Mouse (Mus musculus) kidney, embryonic 15.5 days (tissue): ENCODE data around the gene Poc1a. TPM values are rescaled to one million over a fixed set of nuclear protein-coding genes. Genes with fewer than 3 reads are reported as not detected.

Source experiments
- ATAC-seq: fragments of 200-750 bp; cut with Nextera tagmentation; replicated peaks from 2 replicates; pipeline ENCODE4 v1.8.0; 2017; ENCODE audit warnings: moderate TSS enrichment; ENCODE audit not compliant: low FRiP score
- H3K27ac ChIP-seq: fragments of 300-500 bp; sonication (generic); 2 replicates; pipeline ENCODE4 v1.5.1; 2015; ENCODE audit warnings: mild to moderate bottlenecking, inconsistent platforms
- H3K27me3 ChIP-seq: fragments of 300-500 bp; sonication (generic); 2 replicates; pipeline ENCODE4 v1.6.1; 2015; ENCODE audit warnings: inconsistent platforms
- H3K36me3 ChIP-seq: fragments of 300-500 bp; sonication (generic); 2 replicates; pipeline ENCODE4 v1.6.1; 2015; ENCODE audit warnings: inconsistent platforms
- H3K4me1 ChIP-seq: fragments of 300-500 bp; sonication (generic); 2 replicates; pipeline ENCODE4 v1.6.1; 2015; ENCODE audit warnings: inconsistent platforms
- H3K4me2 ChIP-seq: fragments of 300-500 bp; sonication (generic); 2 replicates; pipeline ENCODE4 v1.6.1; 2015; ENCODE audit warnings: moderate library complexity, mild to moderate bottlenecking, inconsistent platforms
- H3K4me3 ChIP-seq: fragments of 300-500 bp; sonication (generic); replicated peaks from 2 replicates; pipeline ENCODE4 v1.5.1; 2015; ENCODE audit warnings: mild to moderate bottlenecking, inconsistent platforms
- H3K9ac ChIP-seq: fragments of 300-500 bp; sonication (generic); 2 replicates; pipeline ENCODE4 v1.6.1; 2015; ENCODE audit warnings: mild to moderate bottlenecking, inconsistent platforms
- H3K9me3 ChIP-seq: fragments of 300-500 bp; sonication (generic); replicated peaks from 2 replicates; pipeline ENCODE4 v1.6.1; 2016; ENCODE audit warnings: inconsistent platforms
- WGBS: fragments of 180-500 bp; shearing (Covaris S2); methylation state at CpG from one replicate; pipeline ENCODE4 v1.1.7; 2015; ENCODE audit warnings: mixed read lengths; 5-methylcytosine and 5-hydroxymethylcytosine counted together
- polyA plus RNA-seq: library from polyadenylated mRNA; unstranded; fragments of >200 nt; fragmentation: Nextera tagmentation; extraction: Ambion mirVana; gene quantifications from 2 replicates; pipeline ENCODE4 v1.2.1, GENCODE M21; 2015

Gene Poc1a
- polyA plus RNA-seq, 1 experiment from 2014 or later = 28.0 TPM

GRCm38 (mm10) chr9:106371776-106372175 lies 90.9 kb downstream of the Poc1a start:
- peaks cover 48% of the 10 kb centered on the region for H3K4me1 ChIP-seq
- no peaks in the 10 kb centered on the region for H3K9me3 ChIP-seq
- 6% methylated on average over 6 of the region's 6 CpGs for WGBS
- H3K4me3 ChIP-seq = peak overlapping the region; percentile 98
- 0 out of 2 replicates have a peak, but pooled peaks have one; percentile 1 for ATAC-seq
- peak overlapping the region; percentile 98 for H3K4me2 ChIP-seq
- peak overlapping the region; percentile 96 for H3K9ac ChIP-seq
- no peaks in the 10 kb centered on the region for H3K27me3 ChIP-seq
- H3K36me3 ChIP-seq = peaks cover 44% of the 10 kb centered on the region
- peak overlapping the region; percentile 99 for H3K27ac ChIP-seq

GRCm38 (mm10) chr9:106372431-106373412 lies 91.9 kb downstream of the Poc1a start:
- no peak for ATAC-seq

GRCm38 (mm10) chr9:106373973-106374372 lies 93.1 kb downstream of the Poc1a start:
- Histone ChIP-seq H3K27ac (no peak overlapping the region), H3K36me3 (peaks cover 65% of the 10 kb centered on the region), H3K27me3 (no peaks in the 10 kb centered on the region), H3K9ac (no peak overlapping the region), H3K9me3 (no peaks in the 10 kb centered on the region), H3K4me3 (no peak overlapping the region), H3K4me2 (no peak overlapping the region), H3K4me1 (peaks cover 50% of the 10 kb centered on the region)
- 89% methylated on average over 7 of the region's 7 CpGs for WGBS
- no peak for ATAC-seq

More at GRCm38 (mm10) chr9:106372431-106373412, 91.9 kb downstream of the Poc1a start:
- no peaks in the 10 kb centered on the region for H3K27me3 ChIP-seq
- peak overlapping the region; percentile 98 for H3K4me2 ChIP-seq
- 85% methylated on average over 11 of the region's 11 CpGs for WGBS
- H3K9me3 ChIP-seq = no peaks in the 10 kb centered on the region
- no peak overlapping the region for H3K9ac ChIP-seq
- H3K27ac ChIP-seq = peak overlapping the region; percentile 99
- H3K4me3 ChIP-seq = peak overlapping the region; percentile 98; the same call in 1 of the 2 replicates
- H3K36me3 ChIP-seq = peaks cover 54% of the 10 kb centered on the region
- peaks cover 49% of the 10 kb centered on the region for H3K4me1 ChIP-seq

- WGBS = 83% methylated on average over 8 of the region's 8 CpGs
- H3K27ac ChIP-seq = peak overlapping the region; percentile 27; the same call in 1 of the 2 replicates
- H3K4me1 ChIP-seq = peaks cover 27% of the 10 kb centered on the region
- H3K36me3 ChIP-seq = peaks cover 57% of the 10 kb centered on the region
- no peaks in the 10 kb centered on the region for H3K9me3 ChIP-seq
- H3K4me3 ChIP-seq = no peak overlapping the region
- ATAC-seq = no peak
- no peak overlapping the region for H3K9ac ChIP-seq
- no peaks in the 10 kb centered on the region for H3K27me3 ChIP-seq
- no peak overlapping the region for H3K4me2 ChIP-seq
These were observed 96.4 kb downstream of the Poc1a start for GRCm38 (mm10) chr9:106377247-106377646.

GRCm38 (mm10) chr9:106378045-106378444 lies 97.2 kb downstream of the Poc1a start:
- 76% methylated on average over 3 of the region's 3 CpGs for WGBS
- H3K27me3 ChIP-seq = no peaks in the 10 kb centered on the region
- H3K9ac ChIP-seq = no peak overlapping the region
- peaks cover 22% of the 10 kb centered on the region for H3K4me1 ChIP-seq
- no peaks in the 10 kb centered on the region for H3K9me3 ChIP-seq
- no peak for ATAC-seq
- H3K36me3 ChIP-seq = peaks cover 50% of the 10 kb centered on the region
- H3K27ac ChIP-seq = no peak overlapping the region
- no peak overlapping the region for H3K4me3 ChIP-seq
- no peak overlapping the region for H3K4me2 ChIP-seq

- H3K27ac ChIP-seq = 0 out of 2 replicates have a peak overlapping the region, but pooled peaks have one; percentile 9
- peaks cover 27% of the 10 kb centered on the region for H3K4me1 ChIP-seq
- peaks cover 43% of the 10 kb centered on the region for H3K36me3 ChIP-seq
- H3K9me3 ChIP-seq = no peaks in the 10 kb centered on the region
- no peaks in the 10 kb centered on the region for H3K27me3 ChIP-seq
- no peak overlapping the region for H3K4me2 ChIP-seq
- H3K4me3 ChIP-seq = no peak overlapping the region
- ATAC-seq = no peak
- no peak overlapping the region for H3K9ac ChIP-seq
- WGBS = 73% methylated on average over 9 of the region's 9 CpGs
These were observed 97.9 kb downstream of the Poc1a start for GRCm38 (mm10) chr9:106378753-106379152.

GRCm38 (mm10) chr9:106386181-106386864 lies 105.5 kb downstream of the Poc1a start:
- Histone ChIP-seq H3K27me3 (no peaks in the 10 kb centered on the region), H3K4me2 (no peak overlapping the region)

GRCm38 (mm10) chr9:106392828-106393527 lies 112.1 kb downstream of the Poc1a start:
- Histone ChIP-seq H3K9me3 (no peaks in the 10 kb centered on the region), H3K36me3 (no peaks in the 10 kb centered on the region), H3K4me2 (no peak overlapping the region), H3K4me3 (no peak overlapping the region), H3K9ac (no peak overlapping the region), H3K4me1 (peaks cover 35% of the 10 kb centered on the region), H3K27me3 (no peaks in the 10 kb centered on the region), H3K27ac (no peak overlapping the region)
- 0 out of 2 replicates have a peak, but pooled peaks have one; percentile 6 for ATAC-seq
- WGBS = 73% methylated on average over 11 of the region's 11 CpGs

More at GRCm38 (mm10) chr9:106386181-106386864, 105.5 kb downstream of the Poc1a start:
- Histone ChIP-seq H3K9me3 (no peaks in the 10 kb centered on the region), H3K27ac (no peak overlapping the region), H3K9ac (no peak overlapping the region), H3K4me3 (no peak overlapping the region), H3K36me3 (no peaks in the 10 kb centered on the region), H3K4me1 (peaks cover 29% of the 10 kb centered on the region)
- WGBS = 80% methylated on average over 12 of the region's 12 CpGs
- no peak for ATAC-seq

- no peak for ATAC-seq
- Histone ChIP-seq H3K9me3 (no peaks in the 10 kb centered on the region), H3K4me1 (peaks cover 36% of the 10 kb centered on the region), H3K4me3 (no peak overlapping the region), H3K4me2 (no peak overlapping the region), H3K27me3 (no peaks in the 10 kb centered on the region), H3K27ac (no peak overlapping the region), H3K9ac (no peak overlapping the region), H3K36me3 (no peaks in the 10 kb centered on the region)
- 88% methylated on average over 8 of the region's 8 CpGs for WGBS
These were observed 112.7 kb downstream of the Poc1a start for GRCm38 (mm10) chr9:106393548-106393947.

GRCm38 (mm10) chr9:106394649-106395602 lies 114.1 kb downstream of the Poc1a start:
- Histone ChIP-seq H3K4me2 (no peak overlapping the region), H3K9ac (no peak overlapping the region), H3K27me3 (no peaks in the 10 kb centered on the region), H3K27ac (no peak overlapping the region), H3K4me3 (no peak overlapping the region), H3K4me1 (peaks cover 36% of the 10 kb centered on the region), H3K36me3 (no peaks in the 10 kb centered on the region), H3K9me3 (no peaks in the 10 kb centered on the region)
- ATAC-seq = peak; percentile 53; the same call in 1 of the 2 replicates
- 55% methylated on average over 11 of the region's 11 CpGs for WGBS

GRCm38 (mm10) chr9:106397733-106398132 lies 116.9 kb downstream of the Poc1a start:
- Histone ChIP-seq H3K27me3 (no peaks in the 10 kb centered on the region), H3K4me2 (no peak overlapping the region), H3K9ac (no peak overlapping the region), H3K9me3 (no peaks in the 10 kb centered on the region), H3K36me3 (no peaks in the 10 kb centered on the region), H3K4me3 (no peak overlapping the region), H3K27ac (no peak overlapping the region), H3K4me1 (peaks cover 34% of the 10 kb centered on the region)
- no peak for ATAC-seq
- 75% methylated on average over 4 of the region's 4 CpGs for WGBS
